Mouse (Mus musculus) liver, embryonic 12.5 days (tissue): ENCODE measurements around the gene Fcgr3. TPM values are rescaled to one million over a fixed set of nuclear protein-coding genes. Genes with fewer than 3 reads are reported as not detected.

Experiments used
- ATAC-seq: fragments of 200-750 bp; cut with Nextera tagmentation; 2 replicates; pipeline ENCODE4 v1.8.0; 2017; ENCODE audit warnings: moderate number of reproducible peaks, mild to moderate bottlenecking, moderate library complexity
- H3K27ac ChIP-seq: fragments of 300-500 bp; sonication (generic); 2 replicates; pipeline ENCODE4 v1.5.1; 2016; ENCODE audit warnings: mild to moderate bottlenecking
- H3K27me3 ChIP-seq: fragments of 300-500 bp; sonication (generic); replicated peaks from 2 replicates; pipeline ENCODE4 v1.6.1; 2016; ENCODE audit warnings: mild to moderate bottlenecking, moderate library complexity
- H3K36me3 ChIP-seq: fragments of 300-500 bp; sonication (generic); 2 replicates; pipeline ENCODE4 v1.6.1; 2016; ENCODE audit warnings: mild to moderate bottlenecking, moderate library complexity
- H3K4me1 ChIP-seq: fragments of 300-500 bp; sonication (generic); 2 replicates; pipeline ENCODE4 v1.6.1; 2016
- H3K4me2 ChIP-seq: fragments of 300-500 bp; sonication (generic); 2 replicates; pipeline ENCODE4 v1.6.1; 2016; ENCODE audit warnings: mild to moderate bottlenecking, moderate library complexity
- H3K4me3 ChIP-seq: fragments of 300-500 bp; sonication (generic); 2 replicates; pipeline ENCODE4 v1.5.1; 2016; ENCODE audit warnings: mild to moderate bottlenecking, moderate library complexity
- H3K9ac ChIP-seq: fragments of 300-500 bp; sonication (generic); 2 replicates; pipeline ENCODE4 v1.6.1; 2016; ENCODE audit warnings: mild to moderate bottlenecking, moderate library complexity
- H3K9me3 ChIP-seq: fragments of 300-500 bp; sonication (generic); replicated peaks from 2 replicates; pipeline ENCODE4 v1.6.1; 2016; ENCODE audit warnings: mild to moderate bottlenecking, moderate library complexity
- WGBS: fragments of 180-500 bp; shearing (Covaris S2); methylation state at CpG from one replicate; pipeline ENCODE4 v1.1.7; 2016; ENCODE audit not compliant: insufficient replicate concordance; 5-methylcytosine and 5-hydroxymethylcytosine counted together
- polyA plus RNA-seq: library from polyadenylated mRNA; unstranded; fragments of >200 nt; fragmentation: Nextera tagmentation; extraction: Ambion mirVana; gene quantifications from 2 replicates; pipeline ENCODE4 v1.2.1, GENCODE M21; 2016

Fcgr3 gene
- polyA plus RNA-seq, 1 experiment from 2014 or later, result 16.1 TPM

DNA sequence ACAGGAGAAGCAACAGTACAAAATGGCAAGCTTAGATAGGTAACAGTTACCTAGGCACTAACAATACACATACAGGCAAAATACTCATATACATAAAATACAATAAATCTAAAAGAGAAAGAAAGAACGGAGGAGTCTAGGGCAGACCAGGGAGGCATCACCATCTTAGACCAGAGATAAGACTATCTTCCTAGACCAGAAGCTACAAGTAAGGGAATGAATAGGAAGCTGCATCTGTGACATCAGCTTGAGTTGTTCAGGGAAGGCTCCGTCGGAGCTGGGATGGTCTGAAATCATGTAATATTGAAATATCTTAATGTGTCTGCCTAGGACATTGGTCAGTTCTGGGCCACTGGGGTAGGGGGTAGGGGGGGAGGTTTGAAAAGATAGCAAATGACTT is 33.0 kb downstream of the Fcgr3 start:
- no peak overlapping the region for H3K4me3 ChIP-seq
- H3K4me1 ChIP-seq, result peaks cover 54% of the 10 kb centered on the region
- no peak overlapping the region for H3K27ac ChIP-seq
- peaks cover 33% of the 10 kb centered on the region; the same call in 1 of the 2 replicates for H3K27me3 ChIP-seq
- no peak overlapping the region for H3K9ac ChIP-seq
- 39% methylated on average over 3 of the region's 3 CpGs for whole genome bisulfite sequencing
- ATAC-seq, result peak; percentile 67
- peak overlapping the region; percentile 94 for H3K4me2 ChIP-seq
- H3K36me3 ChIP-seq, result no peaks in the 10 kb centered on the region
- H3K9me3 ChIP-seq, result no peaks in the 10 kb centered on the region

DNA sequence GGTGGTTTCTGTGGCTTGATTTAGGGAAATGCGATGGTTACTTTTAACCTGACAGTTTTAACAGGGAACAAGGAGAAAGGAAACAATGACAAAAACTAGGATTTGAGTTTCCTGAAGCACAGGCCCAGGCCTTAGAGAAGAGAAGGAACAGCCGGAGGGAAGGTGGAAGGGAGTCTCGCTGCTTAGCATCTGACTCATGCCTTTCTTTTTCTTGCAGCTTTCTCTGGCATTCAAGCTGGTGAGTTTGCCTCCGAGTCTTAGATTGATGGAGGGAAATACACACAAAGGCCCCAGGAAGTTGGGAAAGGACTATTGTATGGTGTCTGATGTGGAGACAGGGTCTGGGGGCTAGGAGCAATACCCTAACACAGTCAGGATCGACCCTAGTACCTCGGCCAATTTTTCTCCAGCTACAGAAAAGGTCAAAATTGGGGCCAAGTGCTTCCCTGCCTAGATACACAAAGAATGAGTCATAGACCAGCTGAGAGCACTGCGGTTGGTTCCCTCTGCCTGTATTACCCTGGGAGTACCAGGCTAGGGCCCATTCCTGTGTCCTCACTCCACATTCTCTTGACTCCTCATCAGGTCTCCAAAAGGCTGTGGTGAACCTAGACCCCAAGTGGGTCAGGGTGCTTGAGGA is 45.3 kb downstream of the Fcgr3 start:
- no peak for ATAC-seq
- Histone ChIP-seq H3K27me3 (peaks cover 9% of the 10 kb centered on the region; the same call in 1 of the 2 replicates), H3K9me3 (no peaks in the 10 kb centered on the region), H3K9ac (no peak overlapping the region), H3K4me3 (no peak overlapping the region), H3K36me3 (no peaks in the 10 kb centered on the region), H3K4me2 (no peak overlapping the region), H3K27ac (no peak overlapping the region), H3K4me1 (peaks cover 8% of the 10 kb centered on the region)
- WGBS, result 56% methylated on average over 7 of the region's 7 CpGs

DNA sequence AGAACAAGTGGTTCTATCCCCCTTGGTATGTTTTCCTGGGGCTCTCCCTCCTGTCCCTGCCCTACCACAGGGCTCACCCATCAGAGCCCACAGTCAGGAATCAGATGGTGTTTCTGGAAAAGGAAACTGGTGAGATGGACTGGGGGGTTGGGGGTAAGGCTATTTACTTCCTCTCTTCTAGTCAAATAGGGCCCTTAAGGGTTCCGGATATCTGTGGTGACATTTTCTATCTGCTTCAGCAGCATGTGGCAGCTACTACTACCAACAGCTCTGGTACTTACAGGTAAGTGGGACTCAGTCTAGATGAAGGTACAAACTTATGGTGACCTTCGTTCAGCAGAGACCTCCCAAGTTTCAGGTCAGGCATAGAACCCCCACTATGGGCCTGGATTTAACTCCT is 46.0 kb downstream of the Fcgr3 start, which contains the start of gene Fcgr4:
Gene Fcgr4 (plus strand): TSS at position 184 of the 400 bp plus-strand sequence.
- Histone ChIP-seq H3K27me3 (peaks cover 9% of the 10 kb centered on the region; the same call in 1 of the 2 replicates), H3K4me2 (no peak within 1 kb of the TSS), H3K27ac (no peak within 1 kb of the TSS; the same call in 1 of the 2 replicates), H3K9me3 (no peaks in the 10 kb centered on the region), H3K4me1 (peaks cover 8% of the 10 kb centered on the region), H3K4me3 (no peak within 1 kb of the TSS), H3K36me3 (no peaks in the 10 kb centered on the region), H3K9ac (no peak within 1 kb of the TSS)
- WGBS, result 41% methylated on average over 2 of the region's 2 CpGs
- no peak for ATAC-seq

GRCm38 (mm10) chr1:171017468-171018158 is 47.1 kb downstream of the Fcgr3 start:
- Histone ChIP-seq H3K27me3 (peaks cover 9% of the 10 kb centered on the region; the same call in 1 of the 2 replicates), H3K9ac (no peak overlapping the region), H3K4me2 (no peak overlapping the region), H3K9me3 (no peaks in the 10 kb centered on the region), H3K36me3 (no peaks in the 10 kb centered on the region), H3K4me3 (no peak overlapping the region), H3K4me1 (peaks cover 8% of the 10 kb centered on the region), H3K27ac (no peak overlapping the region; the same call in 1 of the 2 replicates)
- no peak for ATAC-seq
- 35% methylated on average over 6 of the region's 6 CpGs for WGBS

GRCm38 (mm10) chr1:171016676-171017356 is 47.9 kb downstream of the Fcgr3 start:
- WGBS, result 53% methylated on average over 6 of the region's 6 CpGs
- no peaks in the 10 kb centered on the region for H3K36me3 ChIP-seq
- ATAC-seq, result no peak
- peaks cover 9% of the 10 kb centered on the region; the same call in 1 of the 2 replicates for H3K27me3 ChIP-seq
- no peak overlapping the region for H3K27ac ChIP-seq
- H3K9ac ChIP-seq, result no peak overlapping the region
- no peak overlapping the region for H3K4me2 ChIP-seq
- no peaks in the 10 kb centered on the region for H3K9me3 ChIP-seq
- H3K4me1 ChIP-seq, result peaks cover 8% of the 10 kb centered on the region
- no peak overlapping the region for H3K4me3 ChIP-seq

- H3K27ac ChIP-seq, result no peak overlapping the region
- H3K4me3 ChIP-seq, result no peak overlapping the region
- 62% methylated on average over 4 of the region's 4 CpGs for WGBS
- no peaks in the 10 kb centered on the region for H3K27me3 ChIP-seq
- H3K9me3 ChIP-seq, result no peaks in the 10 kb centered on the region
- no peaks in the 10 kb centered on the region for H3K36me3 ChIP-seq
- H3K4me2 ChIP-seq, result no peak overlapping the region
- no peaks in the 10 kb centered on the region for H3K4me1 ChIP-seq
- no peak for ATAC-seq
- H3K9ac ChIP-seq, result no peak overlapping the region
Observed at GRCm38 (mm10) chr1:171011733-171012132, 53.0 kb downstream of the Fcgr3 start.

DNA sequence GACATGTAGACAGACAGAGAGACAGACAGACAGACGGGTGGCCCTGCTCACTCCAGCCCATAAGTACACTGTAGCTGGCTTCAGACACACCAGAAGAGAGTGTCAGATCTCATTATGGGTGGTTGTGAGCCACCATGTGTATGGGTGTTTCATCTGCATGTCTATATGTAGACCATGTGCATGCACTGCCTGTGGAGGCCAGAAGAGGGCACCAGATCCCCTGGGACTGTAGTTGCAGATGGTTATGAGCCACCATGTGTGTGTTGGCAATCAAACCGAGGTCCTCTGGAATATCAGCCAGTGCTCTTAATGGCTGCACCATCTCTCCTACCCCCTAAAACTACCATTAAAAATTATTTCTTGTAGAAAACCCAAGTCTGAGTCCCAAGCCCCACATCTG is 57.8 kb downstream of the Fcgr3 start:
- Histone ChIP-seq H3K9me3 (no peaks in the 10 kb centered on the region), H3K36me3 (no peaks in the 10 kb centered on the region), H3K4me3 (no peak overlapping the region), H3K27ac (no peak overlapping the region), H3K4me1 (no peaks in the 10 kb centered on the region), H3K4me2 (no peak overlapping the region), H3K27me3 (no peaks in the 10 kb centered on the region), H3K9ac (no peak overlapping the region)
- ATAC-seq, result no peak
- WGBS, result 68% methylated on average over 2 of the region's 2 CpGs

DNA sequence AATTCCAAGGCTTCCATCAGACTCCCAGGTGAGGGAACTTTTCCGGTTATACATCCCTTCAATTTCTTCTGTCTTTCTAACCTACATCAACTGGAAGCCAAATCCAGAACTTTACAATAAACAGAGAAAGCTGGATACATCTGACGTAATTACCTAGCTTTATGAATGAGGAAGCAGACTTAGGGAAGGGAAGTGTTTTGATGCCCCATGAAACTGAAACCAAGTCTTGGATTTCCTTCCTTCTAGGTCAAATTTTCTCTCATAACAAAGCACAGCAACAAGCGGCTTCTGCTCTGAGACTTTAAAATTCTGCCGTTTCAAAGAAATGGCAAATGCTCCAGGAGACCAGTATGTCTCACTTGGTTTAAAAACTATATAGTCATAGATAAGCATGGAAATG is 58.4 kb downstream of the Fcgr3 start:
- no peaks in the 10 kb centered on the region for H3K9me3 ChIP-seq
- ATAC-seq, result no peak

DNA sequence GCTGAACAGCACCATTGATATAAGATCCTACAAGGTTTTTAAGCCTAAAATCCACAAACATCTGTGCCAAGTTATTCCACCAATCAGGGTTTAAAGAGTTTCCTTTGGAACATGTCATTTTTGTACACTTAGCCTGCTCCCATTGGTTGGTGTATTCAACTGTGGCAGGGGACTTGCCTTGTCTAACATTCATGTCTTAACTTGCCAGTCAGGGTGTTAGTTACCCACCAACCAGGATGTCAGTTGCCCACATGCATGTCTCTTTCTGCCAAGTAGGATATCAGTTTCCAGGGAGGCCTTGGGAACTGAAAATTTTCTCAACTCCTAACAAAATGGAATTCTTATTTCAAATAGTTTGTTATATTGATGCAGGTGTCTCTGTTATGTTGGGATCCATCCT is 59.1 kb downstream of the Fcgr3 start:
- H3K4me2 ChIP-seq, result no peak overlapping the region
- H3K9me3 ChIP-seq, result no peaks in the 10 kb centered on the region
- no peaks in the 10 kb centered on the region for H3K4me1 ChIP-seq
- ATAC-seq, result no peak
- no peaks in the 10 kb centered on the region for H3K27me3 ChIP-seq
- H3K36me3 ChIP-seq, result no peaks in the 10 kb centered on the region
- H3K9ac ChIP-seq, result no peak overlapping the region
- no peak overlapping the region for H3K4me3 ChIP-seq
- no peak overlapping the region for H3K27ac ChIP-seq

More for the DNA sequence above, 58.4 kb downstream of the Fcgr3 start:
- no peak overlapping the region for H3K27ac ChIP-seq
- no peaks in the 10 kb centered on the region for H3K27me3 ChIP-seq
- no peaks in the 10 kb centered on the region for H3K4me1 ChIP-seq
- 55% methylated on average over 4 of the region's 4 CpGs for WGBS
- H3K4me2 ChIP-seq, result no peak overlapping the region
- no peak overlapping the region for H3K9ac ChIP-seq
- H3K4me3 ChIP-seq, result no peak overlapping the region
- H3K36me3 ChIP-seq, result no peaks in the 10 kb centered on the region

DNA sequence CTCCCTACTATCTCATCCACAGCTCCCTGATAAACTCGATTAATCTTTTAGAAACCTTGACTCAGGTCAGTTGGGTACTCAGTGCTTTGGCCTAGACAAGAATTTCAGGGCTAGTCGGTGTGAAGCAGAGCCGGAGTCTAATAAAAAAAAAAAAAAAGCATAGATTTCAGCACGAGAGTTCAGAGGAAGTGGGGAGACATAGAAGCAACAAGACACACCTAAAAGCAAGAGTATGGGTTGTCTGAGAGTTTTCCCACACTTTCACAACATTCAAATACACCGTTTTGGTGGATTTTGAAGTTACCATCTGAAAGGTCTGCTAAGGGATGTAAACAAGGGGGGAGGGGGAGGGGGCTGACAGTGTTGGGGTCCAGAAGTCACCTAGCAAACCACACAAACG is 59.7 kb downstream of the Fcgr3 start:
- no peak for ATAC-seq
- H3K4me3 ChIP-seq, result no peak overlapping the region
- no peaks in the 10 kb centered on the region for H3K4me1 ChIP-seq
- no peaks in the 10 kb centered on the region for H3K27me3 ChIP-seq
- WGBS, result 51% methylated on average over 6 of the region's 6 CpGs
- H3K9me3 ChIP-seq, result no peaks in the 10 kb centered on the region
- no peak overlapping the region for H3K9ac ChIP-seq
- H3K27ac ChIP-seq, result no peak overlapping the region
- no peaks in the 10 kb centered on the region for H3K36me3 ChIP-seq
- H3K4me2 ChIP-seq, result no peak overlapping the region
